Mouse (Mus musculus) brain, adult 2 months (tissue): ENCODE measurements around the gene Kmt2b.

Experiments
- DNase-seq: peaks from one replicate; pipeline ENCODE4 v3.0.0; 2011; ENCODE audit warnings: low read depth, low spot score

Kmt2b gene

GRCm38 (mm10) chr7:30566033-30566432 lies 22.5 kb downstream of the Kmt2b start:
- DNase-seq, result no peak

DNA sequence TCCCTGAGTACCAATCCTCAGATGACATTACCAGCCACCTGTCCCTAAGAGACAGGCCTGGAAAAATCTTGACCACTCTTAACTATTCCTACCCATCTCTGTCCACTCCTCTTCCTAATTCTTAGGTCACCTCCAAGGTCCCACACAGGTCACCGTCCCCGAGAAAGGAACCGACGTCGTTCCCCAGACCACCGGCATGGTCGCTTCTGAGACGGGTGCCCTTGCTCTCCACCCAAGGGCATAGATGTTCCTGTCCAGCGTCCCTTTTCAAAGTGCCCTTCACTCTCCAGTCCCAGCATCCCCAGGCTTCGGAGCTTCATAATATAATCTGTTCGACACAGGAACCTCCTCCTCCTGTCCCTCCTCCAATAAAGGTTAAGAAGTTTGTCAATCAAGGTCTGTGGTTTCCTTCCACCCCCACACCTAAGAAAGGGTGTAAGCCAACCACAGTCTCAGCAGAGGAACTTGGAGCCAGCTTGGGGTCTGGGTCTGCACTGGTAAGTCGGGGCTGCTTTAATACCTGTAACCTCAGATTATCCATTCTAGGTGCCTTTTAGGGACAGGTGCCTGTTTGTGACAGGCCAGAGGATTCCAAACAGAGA lies 23.5 kb downstream of the Kmt2b start, which contains the start of gene Igflr1:
TSS of gene Igflr1 (plus strand) at position 458 of the 602 bp plus-strand sequence.
- DNase-seq, result no peak

GRCm38 (mm10) chr7:30563906-30564280 lies 24.6 kb downstream of the Kmt2b start:
- peak; percentile 44 for DNase-seq

GRCm38 (mm10) chr7:30563117-30563905 lies 25.2 kb downstream of the Kmt2b start, which contains the start of the genes U2af1l4, Gm49396 and Psenen:
Gene U2af1l4 (plus strand): TSS chr7:30563301.
Gene Gm49396 (plus strand): TSS chr7:30563344.
Gene Psenen (minus strand): TSS chr7:30563627.
- DNase-seq, result peak; percentile 99

DNA sequence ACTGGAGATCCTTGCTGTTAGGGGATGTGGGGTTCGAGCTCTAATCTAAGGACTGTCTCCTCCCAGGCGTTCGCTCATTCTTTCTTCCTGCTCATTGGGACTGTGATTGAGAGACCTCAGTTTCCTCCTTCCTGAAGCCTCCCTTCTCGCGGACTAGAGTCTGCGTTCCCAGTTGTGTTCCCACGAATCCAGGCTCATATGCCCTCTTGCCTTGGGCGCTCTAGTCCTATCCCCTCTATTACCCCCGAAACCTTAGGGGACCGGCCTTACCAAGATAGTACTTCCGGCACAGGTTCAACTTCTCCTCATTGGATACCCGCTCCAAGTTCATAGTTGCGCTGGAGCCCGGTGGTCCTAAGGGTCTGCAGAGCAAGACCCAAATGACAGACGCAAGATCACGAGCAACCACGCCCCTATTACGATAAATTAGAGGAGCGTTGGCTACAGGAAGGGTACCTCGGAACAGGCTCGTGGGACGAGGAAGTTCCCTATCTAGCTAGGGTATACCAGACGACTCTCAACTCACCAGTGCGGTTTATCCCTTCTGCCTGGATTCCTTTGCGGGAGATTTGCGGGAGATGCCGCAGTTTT lies 25.9 kb downstream of the Kmt2b start:
- DNase-seq, result peak; percentile 40

DNA sequence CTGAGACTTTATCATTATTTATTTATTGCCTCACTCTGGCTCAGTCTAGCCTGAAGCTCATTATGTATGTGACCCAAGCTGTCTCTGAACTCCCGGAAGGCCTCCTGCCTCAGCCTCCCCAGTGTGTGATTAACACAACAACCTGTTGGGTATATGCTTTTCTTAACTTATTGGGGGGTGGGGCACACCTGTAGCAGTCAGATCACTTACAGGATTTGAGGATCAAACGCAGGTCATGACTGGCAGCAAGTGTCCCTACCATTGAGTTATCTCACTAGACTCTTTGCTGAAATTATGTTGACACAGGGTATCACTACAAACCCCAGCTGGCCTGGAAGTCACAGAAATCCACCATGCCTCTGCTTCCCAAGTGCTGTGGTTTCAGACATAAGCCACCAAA lies 28.2 kb downstream of the Kmt2b start:
- DNase-seq, result no peak

GRCm38 (mm10) chr7:30559443-30559954 lies 29.0 kb downstream of the Kmt2b start, which contains the start of gene Lin37:
Gene Lin37 (minus strand): TSS chr7:30559838.
- DNase-seq, result peak; percentile 100

DNA sequence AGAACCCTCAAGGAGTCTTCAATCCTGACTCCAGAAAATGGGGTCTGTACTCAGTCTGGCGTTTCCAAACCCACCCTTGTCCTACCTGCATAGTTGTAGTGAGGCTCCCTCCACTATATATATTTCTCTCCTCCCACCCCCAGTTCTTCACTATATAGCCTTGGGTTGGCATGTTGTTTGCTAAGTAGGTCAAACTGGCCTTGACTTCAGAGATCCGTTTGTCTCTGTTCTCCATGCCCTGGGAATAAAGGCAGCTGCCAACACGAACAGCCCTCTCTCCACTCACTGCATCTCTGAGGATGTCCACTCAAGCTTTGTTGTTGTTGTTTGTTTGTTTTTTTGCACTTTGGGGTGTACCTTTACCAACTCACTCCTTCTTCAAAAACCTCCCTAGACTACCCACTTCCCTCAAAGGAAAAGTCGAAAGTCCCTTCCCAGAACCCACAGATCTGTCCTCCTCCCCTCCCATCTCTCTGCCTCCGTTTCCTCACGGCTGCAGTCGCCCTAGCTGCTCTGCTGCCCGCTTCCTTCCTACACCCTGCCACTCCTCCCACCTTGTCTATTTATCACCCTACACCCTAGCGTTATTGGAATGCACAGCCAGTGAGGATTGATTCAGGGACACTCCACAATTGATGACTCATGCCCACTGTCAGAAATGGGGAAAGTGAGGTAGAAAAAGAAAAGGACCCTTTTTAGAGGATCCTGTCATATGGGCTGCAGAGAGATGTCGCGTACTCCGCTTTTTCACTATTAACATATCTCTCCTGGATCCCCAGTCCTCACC lies 29.7 kb downstream of the Kmt2b start:
- peak; percentile 36 for DNase-seq

- DNase-seq, result peak; percentile 39
Measured at GRCm38 (mm10) chr7:30557901-30558514, 30.5 kb downstream of the Kmt2b start.

- DNase-seq, result no peak
Measured at GRCm38 (mm10) chr7:30556894-30557536, 31.5 kb downstream of the Kmt2b start.

DNA sequence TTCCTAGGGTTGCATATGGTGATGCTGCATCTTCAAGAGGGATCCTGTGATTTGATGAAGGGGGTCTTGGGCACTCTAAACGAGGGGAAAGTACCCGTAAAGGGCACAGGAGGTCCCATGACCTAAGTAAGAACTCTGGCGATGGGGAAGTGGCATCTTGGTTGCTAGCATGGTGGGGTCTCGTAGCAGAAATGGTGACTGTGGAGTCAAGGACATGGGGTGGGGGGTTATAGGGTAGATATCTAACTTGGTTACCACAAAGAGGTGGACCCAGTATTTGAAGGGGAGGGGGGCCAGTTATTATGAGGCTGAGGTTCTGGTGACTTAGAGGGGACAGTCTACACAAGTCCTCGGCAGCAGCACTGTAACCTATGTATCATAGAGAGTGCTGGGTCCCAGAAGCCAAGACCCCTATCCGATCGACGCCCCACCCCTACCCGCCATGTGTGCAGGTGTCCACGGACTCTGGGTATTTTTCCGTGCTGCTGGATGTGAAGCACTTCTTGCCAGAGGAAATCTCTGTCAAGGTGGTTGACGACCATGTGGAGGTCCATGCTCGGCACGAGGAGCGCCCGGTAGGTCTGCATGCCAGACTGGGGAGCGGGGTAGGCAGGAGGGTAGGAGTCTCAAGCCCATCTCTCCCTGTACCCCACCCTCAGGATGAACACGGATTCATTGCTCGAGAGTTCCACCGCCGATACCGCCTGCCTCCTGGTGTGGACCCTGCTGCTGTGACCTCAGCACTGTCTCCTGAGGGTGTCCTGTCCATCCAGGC lies 34.5 kb downstream of the Kmt2b start:
- DNase-seq, result no peak

DNA sequence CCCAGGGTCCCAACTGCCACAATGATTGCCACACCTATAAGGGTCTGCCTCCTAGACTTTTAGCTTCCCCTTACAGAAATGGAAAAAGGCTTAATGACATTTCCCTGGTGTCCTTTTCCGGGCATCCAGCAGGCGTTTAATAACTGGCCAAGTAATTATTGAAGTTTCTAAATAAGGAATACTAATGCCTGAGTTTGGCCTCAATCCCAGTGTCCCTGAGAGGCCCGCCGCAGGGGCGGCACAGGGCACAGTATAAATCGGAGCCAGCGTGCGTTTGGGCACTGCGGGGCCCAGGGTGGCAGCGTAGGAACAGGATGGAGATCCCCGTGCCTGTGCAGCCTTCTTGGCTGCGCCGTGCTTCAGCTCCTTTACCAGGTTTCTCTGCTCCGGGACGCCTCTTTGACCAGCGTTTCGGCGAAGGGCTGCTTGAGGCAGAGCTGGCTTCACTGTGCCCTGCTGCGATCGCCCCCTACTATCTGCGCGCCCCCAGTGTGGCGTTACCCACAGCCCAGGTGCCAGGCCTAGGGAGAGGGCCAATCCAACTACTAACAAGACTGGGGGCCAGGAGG lies 35.4 kb downstream of the Kmt2b start:
- peak; percentile 59 for DNase-seq

GRCm38 (mm10) chr7:30552102-30553020 lies 36.2 kb downstream of the Kmt2b start, which contains the start of the genes Hspb6 and Proser3:
Gene Hspb6 (plus strand): TSS chr7:30552178.
Gene Proser3 (minus strand): TSS chr7:30552299.
- peak; percentile 100 for DNase-seq

- DNase-seq, result no peak
Measured at GRCm38 (mm10) chr7:30551445-30552101, 37.0 kb downstream of the Kmt2b start.

DNA sequence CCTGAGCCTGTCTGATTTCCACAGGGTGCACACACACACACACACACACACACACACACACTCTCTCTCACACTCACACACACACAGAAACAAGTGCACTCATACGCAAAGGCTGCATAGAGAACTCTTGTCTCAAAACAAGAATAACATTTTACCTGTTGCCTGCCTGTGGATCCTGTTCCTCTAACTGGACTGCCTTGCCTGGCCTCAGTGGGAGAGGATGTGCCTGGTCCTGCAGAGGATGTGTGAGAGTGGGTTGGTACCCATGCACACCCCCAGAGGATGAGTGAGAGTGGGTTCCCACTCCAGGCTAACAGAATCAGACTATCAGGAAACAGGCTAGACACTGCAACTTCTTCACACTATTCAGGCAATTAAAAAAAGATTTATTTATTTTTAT lies 37.9 kb downstream of the Kmt2b start:
- no peak for DNase-seq

DNA sequence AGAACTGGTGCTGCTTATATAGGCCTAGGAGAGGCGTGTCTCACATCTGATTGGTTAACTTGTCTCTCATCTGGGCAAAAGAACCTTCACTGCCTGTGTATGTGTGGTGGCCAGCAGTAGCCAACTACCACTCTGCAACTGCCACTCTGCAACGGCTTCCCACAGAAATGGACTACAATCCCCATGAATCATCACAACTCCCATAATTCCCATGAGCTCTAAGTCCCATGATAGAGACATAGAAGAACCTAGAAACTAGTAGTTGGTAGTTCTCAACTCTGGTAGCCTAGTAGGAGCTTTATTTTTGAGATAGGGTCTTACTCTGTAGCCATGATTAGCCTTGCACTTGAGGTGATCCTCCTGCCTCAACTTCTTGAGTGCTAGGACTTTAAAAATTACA lies 38.6 kb downstream of the Kmt2b start:
- no peak for DNase-seq

GRCm38 (mm10) chr7:30544327-30544726 lies 44.2 kb downstream of the Kmt2b start:
- no peak for DNase-seq

DNA sequence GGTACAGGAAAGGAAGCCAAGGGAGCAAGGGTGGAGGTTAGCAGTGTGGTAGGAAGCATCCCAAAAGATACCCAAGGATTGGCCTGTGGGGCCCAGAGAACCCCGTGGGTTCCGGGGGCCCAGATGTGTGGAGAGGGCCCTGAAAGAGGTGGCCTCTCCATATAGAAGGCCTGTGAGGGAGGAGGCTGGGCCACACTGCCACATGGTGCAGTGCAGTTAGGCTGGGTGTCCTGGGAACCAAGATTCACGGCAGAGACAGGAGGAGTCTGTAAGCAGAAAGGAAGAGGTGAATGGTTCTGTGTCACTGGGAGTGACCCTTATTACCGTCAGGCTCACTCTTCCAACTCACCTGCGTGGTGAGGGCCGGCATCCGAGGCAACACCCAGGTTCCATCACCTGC lies 48.0 kb downstream of the Kmt2b start:
- no peak for DNase-seq
